Mouse (Mus musculus) thymus, adult 2 months (tissue): ENCODE results near the gene Fancg.

Experiments
- CTCF ChIP-seq: fragments of 200-500 bp; IDR thresholded peaks from 2 replicates; pipeline ENCODE4 v1.5.1; 2012; ENCODE audit warnings: mild to moderate bottlenecking, control low read depth, low read length, moderate library complexity, borderline replicate concordance; ENCODE audit not compliant: control insufficient read depth, poor library complexity, insufficient read depth; ENCODE audit errors: extremely low read depth
- POLR2A ChIP-seq: fragments of 200-500 bp; IDR thresholded peaks from 2 replicates; pipeline ENCODE4 v1.6.1; 2012; ENCODE audit warnings: mild to moderate bottlenecking, low read length, control low read depth, moderate library complexity; ENCODE audit not compliant: control insufficient read depth, poor library complexity, insufficient read depth; ENCODE audit errors: extremely low read depth

DNA sequence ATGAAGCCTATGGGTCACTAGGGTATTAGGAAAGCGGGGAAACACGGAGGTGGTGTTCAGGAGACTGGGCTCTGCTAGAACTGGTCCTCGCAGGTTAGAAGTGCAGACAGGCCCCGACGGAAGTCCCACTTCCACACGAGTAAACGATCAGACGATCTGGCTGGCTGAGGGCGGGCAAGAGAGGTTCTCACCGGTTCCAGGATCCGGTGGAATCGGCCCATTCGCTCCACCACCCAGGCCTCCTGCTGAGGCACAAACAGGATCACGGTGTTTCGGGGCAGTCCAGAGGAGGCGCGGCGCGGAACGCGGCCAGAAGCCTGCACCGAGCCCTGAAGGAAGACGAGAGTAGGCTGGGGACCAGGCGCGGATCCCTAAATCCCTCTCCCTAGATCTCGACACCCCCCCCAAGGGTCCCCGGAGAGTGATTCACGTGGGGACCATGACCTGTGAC, 20.5 kb upstream of the Fancg start:
- TF ChIP-seq POLR2A (no peak), CTCF (no peak)
